Mouse (Mus musculus) urinary bladder, postnatal 36 days (tissue): Measurements from ENCODE around the gene Ralbp1.

Source experiments
- DNase-seq, 2 experiments: peaks; one replicate each; pipeline ENCODE4 v3.0.0; 2022; ENCODE audit warnings: low spot score in 2 of 2, mixed read lengths in 1 of 2

Gene Ralbp1

DNA sequence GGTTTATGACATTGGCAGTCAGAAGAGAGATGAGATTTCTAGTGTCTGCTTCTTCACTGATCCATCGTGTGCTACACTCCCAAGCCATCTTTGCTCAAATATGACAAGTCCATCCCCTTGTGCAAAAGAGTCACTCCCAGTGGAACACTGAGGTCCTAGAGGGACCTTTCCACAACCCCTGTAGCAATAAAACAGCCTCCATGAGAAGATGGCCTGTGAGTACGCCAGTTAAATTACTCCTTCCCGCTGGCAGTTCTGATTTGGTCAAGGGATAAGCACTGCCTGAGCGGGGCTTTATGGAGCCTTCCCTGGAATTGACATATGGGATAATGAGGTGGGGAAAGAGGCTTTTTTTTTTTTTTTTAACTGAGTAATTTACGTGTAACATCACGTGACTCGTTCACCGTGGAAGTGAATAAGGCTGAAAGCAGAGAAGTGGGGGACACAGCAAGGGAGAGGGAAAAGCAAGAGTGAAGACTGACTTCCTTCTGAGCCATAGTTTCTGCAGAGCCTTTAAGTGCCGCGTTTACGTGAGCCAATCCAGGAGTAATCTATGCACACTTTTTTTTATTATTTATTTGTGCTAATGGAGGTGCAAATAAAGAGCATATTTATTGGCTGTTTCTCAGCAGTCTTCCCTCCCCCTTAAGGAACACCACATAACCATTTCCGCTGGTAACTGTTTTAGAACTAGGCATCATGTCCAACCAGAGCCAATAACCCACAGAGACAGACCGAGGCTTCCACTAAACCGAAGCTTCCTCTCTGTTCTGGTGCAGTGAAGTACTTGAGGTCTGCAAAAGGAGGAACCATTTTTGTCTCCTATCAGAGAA is at the start of gene Ralbp1:
Gene Ralbp1, minus strand, starts transcription at position 102 of the 833 bp plus-strand sequence.
- no peak for DNase-seq

DNA sequence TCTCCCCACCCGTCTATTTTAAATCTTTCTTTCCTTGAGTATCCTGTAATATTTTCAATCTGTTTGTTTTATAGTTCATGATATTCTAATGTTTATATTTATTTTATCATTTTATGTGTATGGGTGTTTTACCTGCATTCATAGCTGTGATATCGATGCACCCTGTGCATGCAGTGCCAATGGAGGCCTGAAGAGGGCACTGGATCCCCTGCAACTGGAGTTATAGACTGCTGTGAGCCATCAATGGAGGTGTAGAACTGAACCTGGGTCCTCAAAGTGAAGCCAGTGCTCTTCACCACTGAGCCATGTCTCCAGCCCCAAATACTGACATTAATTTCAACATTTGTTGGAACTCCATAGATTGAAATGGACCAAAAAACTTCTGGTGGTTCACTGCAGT is 48.1 kb upstream of the Ralbp1 start:
- no peak for DNase-seq

DNA sequence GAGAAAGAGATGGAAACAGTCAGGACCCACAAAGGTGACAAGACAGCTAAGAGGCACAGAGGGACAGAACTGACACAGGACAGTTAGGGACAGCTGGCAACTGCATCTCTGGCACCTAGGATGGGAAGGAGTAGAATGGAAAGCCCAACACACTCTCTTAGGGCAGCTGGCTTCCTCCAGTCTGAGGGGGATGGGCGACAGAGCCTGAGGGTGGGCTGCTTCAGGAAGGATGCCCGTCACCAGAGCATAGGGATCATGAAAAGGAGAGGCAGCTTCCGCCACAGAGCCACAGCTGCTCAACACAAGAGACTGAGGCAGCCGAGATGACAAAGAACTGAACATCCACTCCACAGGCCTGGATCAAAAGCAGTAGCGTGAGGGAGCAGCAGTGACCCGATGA is 45.9 kb upstream of the Ralbp1 start:
- DNase-seq = no peak

DNA sequence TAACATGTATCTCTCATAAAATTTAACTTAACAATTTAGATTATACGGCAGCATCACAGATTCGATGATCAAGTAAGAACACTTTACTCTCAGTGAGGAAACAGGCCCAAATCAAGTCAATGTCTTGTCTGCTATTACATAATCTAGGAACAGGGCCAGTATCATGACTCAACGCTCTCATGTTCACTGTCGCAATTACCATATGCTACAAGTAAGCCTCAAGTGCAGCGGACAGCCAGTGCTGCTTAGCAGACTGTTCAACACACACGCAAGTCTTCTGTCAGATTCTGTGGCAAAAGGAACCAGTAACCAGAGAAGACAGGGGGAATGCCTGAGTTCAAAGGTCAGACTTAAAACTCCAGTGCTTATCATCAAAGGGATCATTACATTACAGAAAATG is 45.4 kb upstream of the Ralbp1 start:
- peak in 1 of 2 experiments; percentile 59 for DNase-seq

DNA sequence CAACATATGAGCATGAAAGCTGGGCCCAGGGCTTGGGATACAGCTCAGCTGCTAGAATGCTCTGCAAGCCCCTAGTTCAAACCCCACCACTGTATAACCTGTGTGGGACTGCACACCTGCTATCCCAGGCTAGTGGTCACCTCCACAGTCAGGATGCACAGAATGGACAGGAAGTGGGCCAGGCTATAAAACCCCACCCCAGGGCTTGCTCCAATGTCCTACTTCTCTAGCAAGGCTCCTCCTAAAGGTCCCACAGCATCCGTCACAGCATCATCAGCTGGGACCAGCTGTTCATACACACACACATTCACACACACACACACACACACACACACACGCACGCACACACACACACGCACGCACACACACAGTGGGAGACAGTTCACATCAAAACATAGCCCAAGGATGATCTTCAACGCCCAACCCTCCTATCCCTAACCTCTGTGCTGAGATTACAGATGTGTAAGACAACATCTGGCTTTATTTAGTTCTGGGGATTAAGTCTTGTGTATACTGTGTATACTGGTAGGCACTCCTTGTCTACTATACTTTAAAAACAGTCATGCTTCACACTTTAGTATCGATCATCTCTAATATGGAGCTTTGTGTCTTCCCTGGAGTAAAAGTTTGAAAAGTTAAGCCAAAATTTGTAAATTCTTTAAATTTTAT is 44.7 kb upstream of the Ralbp1 start:
- DNase-seq = no peak

DNA sequence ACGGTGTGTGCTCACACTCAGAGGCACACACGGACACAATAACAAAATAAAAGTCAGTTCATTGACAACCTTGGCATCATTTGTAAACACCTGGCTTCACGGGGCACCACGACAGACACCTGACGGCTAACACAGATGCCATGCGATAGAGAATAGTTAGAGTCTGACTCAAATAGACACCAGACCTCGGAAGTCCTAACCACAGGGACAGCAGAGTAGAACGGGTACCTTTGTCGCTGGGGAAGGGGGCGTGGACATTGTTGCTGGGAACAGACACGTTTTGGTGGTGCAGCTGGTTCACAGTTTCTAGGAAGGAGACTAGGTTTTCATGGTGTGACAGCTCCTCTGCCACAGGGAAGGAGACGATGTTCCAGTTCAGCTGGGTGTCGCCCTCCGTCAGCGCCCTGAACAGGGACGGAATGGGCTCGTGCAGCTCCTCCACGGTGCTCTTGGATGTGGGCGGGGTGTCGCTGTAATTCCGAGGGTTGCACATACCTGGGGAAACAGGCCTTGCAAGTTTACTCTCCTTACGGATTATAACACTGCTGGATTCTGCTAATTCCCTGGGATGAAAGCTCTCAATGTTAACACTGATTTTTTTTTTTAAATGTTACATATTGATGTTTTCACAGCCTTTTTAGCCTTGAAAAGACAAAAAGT is 43.9 kb upstream of the Ralbp1 start:
- DNase-seq = no peak

DNA sequence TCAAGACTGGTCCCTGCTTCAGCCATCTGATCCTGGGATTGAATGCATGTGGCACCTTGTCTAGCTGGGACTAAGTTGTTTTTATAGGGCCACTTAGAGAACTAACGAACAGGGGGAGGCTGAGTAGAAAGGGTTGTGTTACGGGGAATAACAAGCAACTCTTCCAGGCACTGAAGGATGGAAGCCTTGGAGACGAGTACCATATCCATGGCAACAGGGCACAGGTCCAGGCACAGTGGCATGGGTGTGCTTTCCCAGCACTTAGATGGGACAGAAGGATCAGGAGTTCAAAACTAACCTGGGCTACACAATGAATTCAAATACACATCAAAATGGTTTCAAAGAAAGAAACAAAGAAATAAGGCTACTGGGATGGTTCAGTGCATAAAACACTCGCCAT is 41.5 kb upstream of the Ralbp1 start:
- no peak for DNase-seq

DNA sequence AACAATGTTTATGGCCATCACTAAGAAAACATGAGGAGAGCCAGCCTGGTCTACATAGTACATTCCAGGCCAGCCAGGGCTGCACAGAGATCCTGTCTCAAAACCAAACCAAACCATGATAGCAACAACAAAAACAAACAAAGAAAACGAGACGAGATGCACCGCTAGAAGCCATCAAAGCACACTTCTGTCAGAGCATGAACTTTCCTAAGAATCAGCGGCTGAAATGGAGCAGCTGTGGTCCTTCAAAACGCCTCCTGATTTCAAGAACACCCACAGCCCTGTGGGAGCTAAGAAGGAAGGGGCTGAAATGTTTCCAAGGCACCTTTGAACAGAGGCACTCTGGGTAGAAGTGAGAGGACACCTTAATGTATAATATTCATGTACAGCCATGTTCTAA is 38.6 kb upstream of the Ralbp1 start:
- DNase-seq = no peak

DNA sequence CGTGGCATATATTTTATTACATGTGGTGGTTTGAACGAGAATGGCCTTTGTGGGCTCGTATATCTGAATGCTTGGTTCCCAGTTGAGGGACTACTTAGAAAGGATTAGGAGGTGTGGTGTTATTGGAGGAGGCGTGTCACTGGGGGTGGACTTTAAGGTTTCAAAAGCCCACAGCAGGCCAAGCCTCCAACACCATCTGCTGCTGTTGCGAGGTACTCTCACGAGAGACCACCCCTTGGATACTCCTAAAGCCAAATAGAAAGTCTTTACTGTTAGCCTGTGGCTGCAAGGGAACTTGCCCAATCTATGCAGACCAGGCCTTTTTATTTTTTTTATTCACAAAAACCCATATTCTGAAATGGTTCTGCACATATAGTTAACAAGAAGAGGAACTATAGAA is 36.4 kb upstream of the Ralbp1 start:
- no peak for DNase-seq

DNA sequence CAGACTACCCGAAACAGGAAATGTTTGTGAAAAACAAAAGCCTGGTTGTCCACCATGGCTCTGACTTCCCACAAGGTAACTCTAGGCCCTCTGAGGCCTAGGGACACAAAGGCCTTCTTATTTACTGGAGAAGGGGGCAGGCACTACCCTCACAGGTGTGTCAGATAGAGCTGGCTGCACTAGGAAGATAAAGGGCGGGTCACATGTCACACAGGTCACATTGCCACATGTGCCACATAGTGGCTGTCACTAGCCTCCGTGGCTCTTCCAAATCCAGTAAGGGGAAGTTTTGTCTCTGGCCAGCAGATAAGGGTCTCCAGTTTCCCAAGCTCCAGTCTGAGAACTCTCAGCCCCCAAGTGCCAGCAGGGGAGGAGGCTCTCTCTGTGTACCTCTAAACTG is 33.6 kb upstream of the Ralbp1 start:
- DNase-seq = no peak

DNA sequence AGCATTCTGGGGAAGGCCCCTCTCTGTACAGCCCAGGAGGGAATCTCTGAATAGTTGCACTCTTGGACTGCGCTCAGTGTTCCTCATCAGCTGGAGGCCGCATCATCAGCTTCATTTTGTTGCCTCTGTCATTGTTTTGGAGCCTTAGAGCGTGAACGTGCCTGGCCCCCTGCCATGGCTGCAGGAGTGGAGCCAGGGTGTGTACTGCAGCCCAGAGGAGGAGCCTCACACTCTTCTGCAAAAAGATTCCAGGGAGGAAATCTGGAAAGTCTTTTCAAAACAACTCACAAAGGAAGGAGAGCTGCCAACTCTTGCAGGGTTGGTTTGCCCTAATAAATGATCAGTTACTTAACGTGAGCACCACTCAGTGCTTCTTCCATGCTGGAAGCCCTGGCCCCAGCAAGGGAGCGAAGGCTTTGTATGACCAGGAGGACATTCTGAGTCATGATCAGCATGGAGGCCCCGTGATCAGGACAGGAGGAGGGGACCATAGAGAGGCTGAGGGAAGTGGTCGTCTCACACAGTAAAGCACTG is 30.6 kb upstream of the Ralbp1 start:
- DNase-seq = peak; percentile 69 to 89

DNA sequence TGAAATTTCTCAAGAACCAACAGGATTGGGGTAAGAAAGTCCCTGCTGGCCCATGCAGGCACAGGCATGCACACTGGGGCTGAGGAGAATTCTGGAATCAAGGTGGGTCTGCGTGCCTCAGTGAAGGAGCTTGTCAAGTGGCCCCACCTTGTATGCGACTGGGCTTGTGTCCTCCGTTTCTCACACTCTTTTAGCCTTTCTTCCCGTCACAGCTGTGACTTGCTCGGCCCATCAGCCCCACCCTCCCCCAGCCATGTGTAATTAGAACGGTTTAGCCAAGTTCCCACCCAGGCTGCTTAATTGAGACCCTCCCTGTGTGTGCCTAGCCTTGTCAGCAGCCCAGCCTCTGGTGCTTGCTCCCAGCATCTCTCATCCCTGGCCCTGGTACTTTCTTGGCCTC is 28.5 kb upstream of the Ralbp1 start:
- peak; percentile 43 to 51 for DNase-seq

DNA sequence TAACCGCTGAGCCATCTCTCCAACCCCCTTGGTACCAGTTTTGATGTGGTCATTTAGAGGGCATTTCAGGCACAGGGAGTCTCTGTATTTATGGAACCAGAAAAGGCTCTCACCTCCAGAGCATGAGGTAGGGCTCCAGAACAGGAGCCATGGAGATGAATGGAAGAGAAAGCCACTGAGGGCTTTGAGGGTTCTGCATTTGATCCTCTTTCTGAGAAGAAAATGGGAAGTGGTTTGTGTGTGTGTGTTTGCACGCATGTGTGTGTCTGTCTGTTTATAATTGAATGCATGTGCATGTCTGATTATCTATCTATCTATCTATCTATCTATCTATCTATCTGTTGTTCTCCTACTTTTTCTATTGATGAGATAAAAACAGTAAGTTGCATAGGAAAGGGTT is 26.6 kb upstream of the Ralbp1 start:
- no peak for DNase-seq

DNA sequence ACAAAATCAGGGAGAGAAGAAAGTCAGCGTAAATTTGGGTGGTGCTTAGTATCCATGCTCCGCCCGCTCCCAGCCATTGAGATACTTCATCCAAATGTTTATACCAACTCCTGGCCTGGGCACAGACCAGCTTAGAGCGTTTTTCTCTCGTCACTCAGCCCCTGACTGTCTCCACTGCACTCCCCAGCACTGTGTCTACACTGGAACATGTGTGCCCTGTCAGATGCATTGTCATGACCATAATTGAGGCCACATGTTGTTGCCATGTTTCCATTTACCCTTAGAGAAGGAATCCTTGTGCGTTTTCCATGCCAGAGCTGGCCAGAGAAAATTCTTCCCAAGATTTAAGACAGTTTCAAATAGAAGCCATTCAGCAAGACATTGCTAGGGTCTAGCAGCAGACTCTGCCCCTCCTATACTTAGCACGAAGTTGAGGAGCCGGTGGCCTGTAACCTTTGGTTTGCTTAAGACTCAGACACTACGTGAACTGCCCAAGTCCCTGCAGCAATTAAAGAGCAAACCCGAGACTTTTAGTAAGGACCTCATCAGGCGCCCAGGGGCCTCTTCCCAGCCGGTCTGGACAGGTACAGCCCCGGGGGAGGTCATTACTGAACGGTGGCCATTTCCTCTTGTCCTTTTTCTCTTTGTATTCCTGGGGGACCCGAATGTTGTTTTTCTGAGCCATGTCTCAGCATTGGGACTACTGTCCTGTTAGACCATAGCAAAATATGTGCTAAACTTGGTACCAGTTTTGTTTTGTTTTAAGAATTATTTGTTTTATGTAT is 25.9 kb upstream of the Ralbp1 start:
- DNase-seq = no peak

DNA sequence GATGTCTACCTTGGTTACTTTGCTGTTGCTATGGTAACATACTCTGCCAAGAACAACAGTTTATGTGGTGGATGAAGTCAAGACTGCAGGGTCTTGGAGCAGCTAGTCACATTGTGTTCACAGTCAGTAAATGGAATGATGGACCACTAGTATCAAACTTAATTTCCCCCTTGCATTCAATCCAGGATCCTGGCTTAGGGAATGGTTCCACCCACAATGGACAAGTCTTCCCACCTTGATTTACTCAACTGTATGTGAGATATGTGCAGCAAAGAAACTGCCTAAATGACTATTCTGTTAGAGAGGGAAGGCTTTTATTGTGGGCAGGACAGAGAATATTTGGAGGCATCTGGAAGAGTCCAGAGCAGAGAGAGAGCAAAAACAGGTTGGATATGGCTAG is 22.7 kb upstream of the Ralbp1 start:
- DNase-seq = no peak

DNA sequence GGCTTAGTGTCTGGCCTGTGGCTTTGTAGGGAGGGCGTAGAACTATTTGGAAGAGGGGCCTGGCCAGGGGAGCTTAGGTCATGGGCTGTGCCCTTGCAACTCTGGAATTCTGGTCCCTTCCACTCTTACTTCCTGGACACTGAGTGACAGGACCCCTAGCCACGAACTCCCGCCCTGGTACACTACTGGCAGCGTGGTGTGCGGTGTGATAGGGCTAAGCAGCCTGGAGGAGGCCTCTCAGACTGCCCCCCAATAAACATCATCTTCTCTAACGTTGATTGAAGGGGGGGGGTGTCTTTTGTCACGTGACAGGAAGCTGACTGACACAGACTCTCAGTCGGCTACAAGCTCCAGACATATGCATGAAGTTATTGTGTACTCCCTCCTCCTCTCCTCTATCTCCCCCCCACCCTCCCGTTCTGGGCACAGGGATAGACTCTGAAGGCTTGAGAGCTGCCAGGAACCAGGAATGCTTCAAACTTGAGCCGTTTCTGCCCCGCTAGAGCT is 21.4 kb upstream of the Ralbp1 start:
- DNase-seq = no peak

DNA sequence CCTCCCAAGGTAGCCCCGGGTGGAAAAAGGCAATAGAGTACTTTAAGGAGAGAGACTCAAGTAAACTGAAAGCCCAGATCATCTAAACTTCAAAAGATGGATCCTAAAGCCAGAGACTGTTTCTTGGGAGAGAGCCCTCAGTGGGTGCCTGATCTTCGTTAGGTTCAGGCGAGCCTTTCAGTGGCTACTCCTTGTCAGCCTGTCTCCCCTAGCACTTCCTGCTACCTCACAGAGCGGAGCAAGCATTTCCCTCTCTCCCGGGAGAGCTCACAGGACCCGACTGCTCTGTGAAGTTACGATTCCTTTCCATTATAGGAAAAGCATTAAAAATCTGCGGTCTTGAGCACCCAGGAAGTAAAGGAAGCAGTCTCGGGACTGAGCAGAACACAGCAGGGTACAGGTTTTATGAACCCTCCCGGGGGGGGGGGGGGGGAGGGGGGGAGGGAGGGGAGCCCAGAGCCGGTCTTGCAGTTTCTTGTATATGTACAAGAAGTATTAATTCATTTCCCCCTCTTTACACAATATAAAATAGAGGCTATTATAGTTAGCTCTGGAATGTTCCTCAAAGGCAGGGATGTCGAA is 20.8 kb upstream of the Ralbp1 start:
- no peak for DNase-seq

DNA sequence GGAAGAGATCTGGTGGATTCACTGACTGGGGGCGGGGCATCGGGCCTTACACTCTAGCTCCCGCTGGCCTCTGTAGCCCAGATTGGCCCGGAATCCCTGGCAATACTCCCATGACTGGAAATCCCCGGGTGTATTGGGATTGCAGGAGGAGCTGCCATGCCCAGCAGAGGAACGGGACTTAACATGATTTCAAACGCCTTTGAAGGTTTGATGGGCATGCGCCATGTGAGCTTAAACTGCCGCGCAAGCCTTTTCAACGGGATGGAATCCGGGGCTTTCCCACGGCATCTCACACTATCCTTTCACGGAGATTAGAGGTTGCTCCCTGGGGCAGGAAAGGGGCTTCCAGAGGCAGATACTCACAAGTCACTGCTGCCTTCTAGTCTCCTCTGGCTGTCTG is 19.6 kb upstream of the Ralbp1 start:
- DNase-seq = peak in 1 of 2 experiments; percentile 41

DNA sequence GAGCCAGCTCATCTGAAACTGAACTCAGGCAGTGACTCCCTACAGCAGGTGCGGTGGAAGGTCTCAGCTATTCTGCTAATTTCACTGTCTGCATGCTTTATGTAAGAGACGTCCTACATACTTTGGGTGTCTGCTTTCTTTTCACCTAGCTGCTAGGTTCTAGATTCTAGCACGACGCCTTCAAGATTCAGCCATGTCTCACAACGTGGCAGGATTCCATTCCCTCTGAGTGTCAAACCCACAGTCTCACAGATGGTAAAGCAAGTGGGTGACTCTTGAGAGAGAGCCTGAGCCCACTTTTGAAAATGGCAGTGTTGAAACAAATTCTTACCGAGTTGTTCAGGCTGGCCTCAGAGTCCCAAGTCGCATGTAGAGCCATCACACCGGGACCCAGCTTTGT is 18.2 kb upstream of the Ralbp1 start:
- DNase-seq = no peak

DNA sequence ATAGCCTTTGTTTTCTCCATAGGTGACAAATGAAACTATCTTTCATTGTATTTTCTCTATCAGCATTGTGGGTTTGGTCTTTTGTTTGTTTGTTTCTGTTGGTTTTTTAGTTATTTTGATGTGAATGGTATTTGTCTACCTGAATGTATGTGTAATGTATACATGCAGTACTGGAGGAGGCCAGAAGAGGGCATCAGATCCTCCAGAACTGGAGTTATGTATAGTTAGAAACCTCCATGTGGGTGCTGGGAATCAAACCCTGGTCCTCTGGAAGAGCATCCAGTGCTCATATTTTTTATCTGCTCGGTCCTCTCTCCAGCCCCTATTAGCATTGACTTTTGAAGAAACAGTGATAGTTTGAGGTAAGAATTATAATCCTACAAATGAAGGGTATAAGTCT is 17.4 kb upstream of the Ralbp1 start:
- DNase-seq = no peak

DNA sequence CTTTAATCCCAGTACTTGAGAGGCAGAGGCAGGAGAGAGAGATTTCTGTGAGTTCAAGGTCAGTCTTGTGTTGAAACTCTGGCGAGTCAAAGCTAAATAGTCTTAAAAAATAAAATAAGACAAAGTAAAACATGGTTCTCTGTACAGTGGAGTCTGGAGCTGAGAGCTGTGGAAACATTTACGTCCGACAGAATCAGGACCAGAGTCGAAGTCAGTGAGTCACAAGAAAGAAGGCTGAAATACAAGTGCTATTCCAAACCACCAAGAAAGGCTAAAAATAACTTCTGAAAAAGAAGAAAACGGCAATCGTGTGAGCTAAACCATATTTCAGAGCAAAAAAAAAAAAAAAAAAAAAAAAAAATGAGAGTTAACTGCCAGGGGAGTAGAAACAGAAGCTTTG is 16.7 kb upstream of the Ralbp1 start:
- DNase-seq = no peak
